Mouse (Mus musculus): ENCODE results near the gene Wars2. TPM values are rescaled to one million over a fixed set of nuclear protein-coding genes. Genes with fewer than 3 reads are reported as not detected.

The Wars2 gene
- polyA plus RNA-seq (2012; rRNA removed), result 1.2 and 1.6 TPM in 2 replicates

GRCm38 (mm10) chr3:99140940-99141854 lies at the start of gene Wars2:
TSS of gene Wars2 (plus strand) at chr3:99141068.

GRCm38 (mm10) chr3:99240213-99240720 lies 99.4 kb downstream of the Wars2 start, which contains the start of gene Tbx15:
TSS of gene Tbx15 (plus strand) at chr3:99240381.

Other genes with a start within 250 kb of the Wars2 start
- gene Hao2, start 247.8 kb upstream of the Wars2 start, polyA plus RNA-seq (2012; rRNA removed), result not detected in 2 replicates
- gene Tbx15, start 99.3 kb downstream of the Wars2 start, polyA plus RNA-seq (2012; rRNA removed), result 0.56 and 1.2 TPM in 2 replicates